Mouse (Mus musculus) cerebellum, adult (tissue): ENCODE measurements around the gene Slc26a9.

Experiments used
- ATAC-seq: cut with Nextera tagmentation; 2 replicates; pipeline ENCODE4 v1.9.2; 2017; ENCODE audit warnings: mild to moderate bottlenecking, moderate library complexity, mixed read lengths; ENCODE audit not compliant: insufficient number of reproducible peaks, low FRiP score, low TSS enrichment

The Slc26a9 gene

GRCm38 (mm10) chr1:131743868-131744464 is at the start of gene Slc26a9:
Slc26a9 (plus strand) TSS chr1:131744022.
- no peak for ATAC-seq

- ATAC-seq, result no peak
Measured at GRCm38 (mm10) chr1:131695308-131695707, 48.5 kb upstream of the Slc26a9 start.

- ATAC-seq, result no peak
Measured at GRCm38 (mm10) chr1:131696325-131696724, 47.5 kb upstream of the Slc26a9 start.

GRCm38 (mm10) chr1:131698770-131699169 is 45.1 kb upstream of the Slc26a9 start:
- ATAC-seq, result no peak

DNA sequence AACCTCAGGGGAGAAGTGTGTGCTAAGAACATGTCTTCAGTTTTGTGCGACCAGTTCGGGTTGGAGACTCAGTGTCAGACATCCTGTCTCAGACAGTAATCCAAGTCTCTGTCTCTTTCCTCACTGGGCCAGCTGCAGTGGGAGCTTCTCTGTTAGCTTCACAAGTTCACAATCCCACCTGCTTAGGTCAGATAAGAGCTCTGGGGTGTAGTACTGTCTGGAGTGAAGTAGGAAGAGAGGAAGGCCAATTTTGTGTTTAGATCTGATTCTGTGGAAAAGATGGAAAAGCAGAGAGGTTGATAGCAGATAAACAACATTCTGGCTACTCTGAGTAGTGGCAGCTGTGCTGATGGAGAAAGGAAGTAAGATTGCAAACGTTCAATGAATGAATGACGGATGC is 44.2 kb upstream of the Slc26a9 start:
- no peak for ATAC-seq

GRCm38 (mm10) chr1:131700447-131700846 is 43.4 kb upstream of the Slc26a9 start:
- no peak for ATAC-seq

- ATAC-seq, result no peak
Measured at GRCm38 (mm10) chr1:131701391-131701790, 42.4 kb upstream of the Slc26a9 start.

DNA sequence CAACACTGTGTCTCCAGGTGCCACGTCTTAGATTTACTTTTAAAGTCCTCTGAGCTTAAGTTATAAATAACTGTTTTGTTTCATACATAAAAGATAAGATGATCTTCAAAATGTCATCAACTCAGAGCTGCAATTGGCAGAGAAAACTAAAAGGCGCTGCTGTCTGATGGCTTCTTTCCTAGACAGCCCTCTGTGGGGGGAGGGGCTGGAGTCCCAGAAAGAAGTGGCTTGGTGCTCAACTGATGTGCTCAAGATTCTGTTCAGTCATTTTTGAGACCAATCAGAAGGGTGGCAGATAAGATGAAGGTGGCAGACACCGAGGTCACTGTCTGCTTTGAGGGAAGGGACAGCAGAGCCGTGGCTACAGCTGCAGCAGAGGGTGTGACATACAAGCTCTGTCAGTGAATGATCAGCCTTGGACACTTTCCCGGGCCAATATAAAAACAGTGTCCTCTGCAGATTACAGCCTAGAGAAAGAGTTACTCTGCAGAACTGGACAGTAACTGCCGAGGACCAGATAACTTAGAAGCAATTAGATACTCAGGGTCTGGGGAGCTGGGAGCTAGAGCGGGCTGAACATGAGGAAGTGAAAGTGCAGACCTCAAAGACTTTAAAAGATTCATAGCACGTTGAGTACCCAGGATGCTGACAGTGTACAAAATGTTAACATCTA is 41.6 kb upstream of the Slc26a9 start:
- no peak for ATAC-seq

DNA sequence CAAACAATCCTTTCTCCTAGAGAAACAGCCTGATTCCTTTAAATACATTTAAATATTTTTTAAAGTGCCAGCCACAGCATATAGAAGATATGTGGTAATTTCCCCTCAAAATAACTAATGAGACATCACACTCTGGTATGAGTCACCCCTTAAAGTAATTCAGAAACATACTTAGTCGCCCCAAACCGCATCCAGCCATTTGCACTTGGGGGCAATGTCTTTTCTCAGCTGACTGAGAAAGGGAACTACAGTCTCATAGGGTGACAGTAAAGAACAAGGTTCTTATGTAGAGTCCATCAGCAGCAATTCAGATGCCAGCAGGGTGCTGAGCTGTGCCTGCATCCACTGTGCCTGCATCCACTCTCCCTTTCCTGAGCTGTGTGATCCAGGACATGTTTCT is 40.3 kb upstream of the Slc26a9 start:
- no peak for ATAC-seq

- ATAC-seq, result peak; percentile 64; the same call in 1 of the 2 replicates
Measured at GRCm38 (mm10) chr1:131708338-131708737, 35.5 kb upstream of the Slc26a9 start.

DNA sequence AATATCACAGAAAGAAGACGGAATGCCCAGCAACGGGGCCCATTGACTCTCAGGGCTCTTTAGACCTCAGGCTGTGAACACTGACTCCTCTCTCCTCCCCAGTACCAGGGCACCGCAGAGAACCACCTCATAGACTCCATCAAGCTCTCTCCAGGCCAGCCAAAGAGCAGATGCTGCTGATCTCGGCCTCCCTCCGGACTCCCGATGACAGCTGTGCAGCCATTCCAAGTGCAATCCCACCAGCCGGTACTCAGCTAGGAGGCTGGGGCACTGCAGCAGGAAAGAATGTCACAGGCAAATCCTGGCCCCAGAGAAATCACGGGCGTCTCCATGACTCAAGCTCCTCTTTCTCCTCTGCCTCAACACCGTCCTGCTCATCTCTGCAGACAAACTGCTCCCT is 32.3 kb upstream of the Slc26a9 start:
- no peak for ATAC-seq

- ATAC-seq, result peak; percentile 37; the same call in 1 of the 2 replicates
Measured at GRCm38 (mm10) chr1:131712386-131712785, 31.4 kb upstream of the Slc26a9 start.

DNA sequence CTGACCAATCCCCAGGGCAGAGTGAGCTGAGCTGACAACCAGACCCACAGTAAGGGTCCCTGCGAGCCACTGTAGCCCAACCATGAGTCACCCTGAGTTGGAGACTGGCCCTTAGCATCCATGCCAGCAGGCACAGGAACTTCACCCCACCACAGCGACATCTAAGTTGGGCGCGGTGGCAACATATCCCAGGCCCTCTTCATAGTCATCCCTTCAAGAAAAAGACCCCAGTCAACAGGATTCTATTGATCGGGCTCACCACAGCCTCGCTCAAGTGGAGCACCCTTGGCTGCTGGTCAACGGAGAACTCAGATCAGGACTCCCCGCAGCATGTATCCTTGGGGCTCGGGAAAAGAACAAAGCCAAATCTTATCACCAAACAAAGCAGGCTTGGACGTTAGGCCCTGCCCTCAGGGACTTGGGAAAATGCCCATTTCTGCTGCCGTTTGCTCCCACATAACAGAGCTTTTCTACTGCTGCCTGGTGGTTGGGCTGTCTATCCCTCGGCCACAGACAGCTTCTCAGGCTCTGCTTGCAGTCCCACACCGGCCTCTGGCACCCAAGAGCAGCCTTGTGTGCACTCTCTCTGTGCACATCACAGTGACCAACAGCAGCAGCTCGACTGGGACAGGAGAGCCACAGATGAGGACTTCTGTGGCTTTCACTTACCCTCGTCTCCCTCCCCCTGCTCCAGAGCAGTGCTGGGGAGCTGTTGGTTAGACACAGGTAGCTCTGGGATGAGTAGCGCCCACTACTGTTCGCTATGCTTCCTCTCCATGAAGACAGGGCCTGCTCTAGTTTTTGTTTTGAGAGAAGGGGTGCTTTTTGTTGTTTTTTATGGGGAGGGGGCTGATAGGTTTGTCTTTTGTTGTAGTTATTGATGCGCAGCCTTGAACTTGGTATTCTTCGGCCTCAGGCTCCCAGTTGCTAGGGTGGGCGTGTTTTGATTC is 29.2 kb upstream of the Slc26a9 start:
- no peak for ATAC-seq

DNA sequence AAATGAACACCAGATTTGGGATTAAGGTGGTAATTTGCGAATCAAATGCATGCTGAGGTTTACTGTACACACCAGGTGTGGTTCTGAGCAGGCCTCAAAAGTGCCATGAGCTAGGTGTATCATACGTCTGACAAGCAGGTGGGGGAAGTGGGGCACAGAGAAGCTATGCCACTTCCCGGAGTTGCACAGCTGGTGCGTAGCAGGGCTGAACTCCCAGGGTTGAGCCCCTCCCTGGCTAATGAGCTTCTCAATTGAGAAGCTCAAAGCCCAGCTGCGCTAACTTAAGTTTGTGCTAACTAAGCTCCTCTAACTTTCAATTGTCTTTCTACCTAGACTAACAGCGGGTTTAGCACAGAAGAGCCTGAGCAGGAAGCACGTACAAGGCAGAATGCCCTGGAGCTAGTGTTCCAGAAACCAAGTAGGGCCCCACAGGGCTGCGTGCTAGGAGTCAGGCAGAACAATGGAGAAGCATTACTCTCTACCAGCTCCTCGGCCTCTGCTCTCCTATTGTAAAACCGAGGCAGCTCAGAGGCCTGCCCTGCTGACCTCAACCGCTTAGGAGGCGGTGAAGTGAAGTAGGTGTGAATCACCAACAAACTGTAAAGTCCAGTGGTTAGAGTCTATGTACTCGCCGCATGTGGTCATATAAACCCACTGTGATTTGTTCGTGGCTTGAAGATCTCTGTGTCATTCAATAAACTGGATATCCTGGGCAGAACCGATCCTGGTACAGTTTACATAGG is 24.7 kb upstream of the Slc26a9 start:
- ATAC-seq, result no peak

DNA sequence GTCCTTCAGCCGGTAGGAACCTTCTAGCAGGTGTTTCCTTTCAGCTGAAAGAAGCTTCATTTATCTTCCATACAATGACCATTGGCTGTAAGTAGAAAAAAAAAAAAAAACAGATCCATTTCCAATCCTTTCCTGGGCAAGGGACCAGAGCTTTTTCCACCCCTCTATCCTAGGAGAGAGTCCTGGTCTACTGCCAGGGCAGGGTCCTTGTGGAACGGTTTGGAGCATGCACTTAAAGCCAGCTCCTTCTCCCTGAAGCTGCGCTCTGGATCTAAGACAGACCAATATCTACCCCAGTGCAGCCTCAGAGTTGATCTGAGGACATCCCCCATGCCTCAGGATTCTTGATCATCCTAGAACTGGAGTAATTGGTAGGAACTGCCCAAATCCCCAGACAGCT is 21.8 kb upstream of the Slc26a9 start:
- ATAC-seq, result no peak

- ATAC-seq, result no peak
Measured at GRCm38 (mm10) chr1:131723549-131723948, 20.3 kb upstream of the Slc26a9 start.

- ATAC-seq, result no peak
Measured at GRCm38 (mm10) chr1:131726586-131726985, 17.2 kb upstream of the Slc26a9 start.

- ATAC-seq, result no peak
Measured at GRCm38 (mm10) chr1:131730639-131731437, 13.0 kb upstream of the Slc26a9 start.

- no peak for ATAC-seq
Measured at GRCm38 (mm10) chr1:131733474-131734180, 10.2 kb upstream of the Slc26a9 start.
